Mouse (Mus musculus) olfactory bulb, adult 2 months (tissue): ENCODE data around the gene Csl. TPM values are rescaled to one million over a fixed set of nuclear protein-coding genes. Genes with fewer than 3 reads are reported as not detected.

Experiments used
- H3K27ac ChIP-seq: fragments of 200-500 bp; 2 replicates; pipeline ENCODE4 v1.5.1; 2012; ENCODE audit warnings: low read depth, low read length; ENCODE audit not compliant: insufficient read depth
- H3K4me1 ChIP-seq: fragments of 200-500 bp; 2 replicates; pipeline ENCODE4 v1.6.1; 2012; ENCODE audit warnings: low read length; ENCODE audit not compliant: control insufficient read depth, insufficient read depth
- H3K4me3 ChIP-seq: fragments of 200-500 bp; 2 replicates; pipeline ENCODE4 v1.5.1; 2012; ENCODE audit warnings: mild to moderate bottlenecking, low read depth, low read length, moderate library complexity; ENCODE audit not compliant: insufficient read depth
- CTCF ChIP-seq: fragments of 200-500 bp; IDR thresholded peaks from 2 replicates; pipeline ENCODE4 v1.5.1; 2012; ENCODE audit warnings: low read depth, mild to moderate bottlenecking, low read length, moderate library complexity; ENCODE audit not compliant: insufficient read depth
- POLR2A ChIP-seq: fragments of 200-500 bp; IDR thresholded peaks from 2 replicates; pipeline ENCODE4 v1.6.1; 2012; ENCODE audit warnings: mild to moderate bottlenecking, low read depth, low read length, moderate library complexity; ENCODE audit not compliant: insufficient read depth
- WGBS: fragments of 180-500 bp; shearing (Covaris S2); methylation state at CpG from one replicate; pipeline ENCODE4 v1.1.7; 2018; 5-methylcytosine and 5-hydroxymethylcytosine counted together
- polyA plus RNA-seq: library from polyadenylated mRNA; stranded (reverse); fragments of >200 nt; gene quantifications from 2 replicates; pipeline ENCODE4 v1.2.4, GENCODE M21; 2012; ENCODE audit warnings: low replicate concordance; ENCODE audit not compliant: missing spikeins, insufficient read depth, insufficient read length

Gene Csl
- not detected in 2 replicates for polyA plus RNA-seq

- no peak for TF ChIP-seq POLR2A
- no peak for TF ChIP-seq CTCF
- H3K4me3 ChIP-seq: no peak within 1 kb of the TSS
- WGBS: 95% methylated on average over 9 of the region's 9 CpGs
- H3K27ac ChIP-seq: no peak within 1 kb of the TSS
- no peaks in the 10 kb centered on the region for H3K4me1 ChIP-seq
Observed at GRCm38 (mm10) chr10:99759558-99759957, at the start of gene Csl. Csl (minus strand) TSS chr10:99759658.

GRCm38 (mm10) chr10:99789418-99789817 lies 30.0 kb upstream of the Csl start:
- Histone ChIP-seq H3K4me3 (no peak overlapping the region), H3K27ac (no peak overlapping the region), H3K4me1 (no peaks in the 10 kb centered on the region)
- TF ChIP-seq POLR2A (no peak), CTCF (no peak)
- WGBS: 92% methylated on average over 2 of the region's 2 CpGs

DNA sequence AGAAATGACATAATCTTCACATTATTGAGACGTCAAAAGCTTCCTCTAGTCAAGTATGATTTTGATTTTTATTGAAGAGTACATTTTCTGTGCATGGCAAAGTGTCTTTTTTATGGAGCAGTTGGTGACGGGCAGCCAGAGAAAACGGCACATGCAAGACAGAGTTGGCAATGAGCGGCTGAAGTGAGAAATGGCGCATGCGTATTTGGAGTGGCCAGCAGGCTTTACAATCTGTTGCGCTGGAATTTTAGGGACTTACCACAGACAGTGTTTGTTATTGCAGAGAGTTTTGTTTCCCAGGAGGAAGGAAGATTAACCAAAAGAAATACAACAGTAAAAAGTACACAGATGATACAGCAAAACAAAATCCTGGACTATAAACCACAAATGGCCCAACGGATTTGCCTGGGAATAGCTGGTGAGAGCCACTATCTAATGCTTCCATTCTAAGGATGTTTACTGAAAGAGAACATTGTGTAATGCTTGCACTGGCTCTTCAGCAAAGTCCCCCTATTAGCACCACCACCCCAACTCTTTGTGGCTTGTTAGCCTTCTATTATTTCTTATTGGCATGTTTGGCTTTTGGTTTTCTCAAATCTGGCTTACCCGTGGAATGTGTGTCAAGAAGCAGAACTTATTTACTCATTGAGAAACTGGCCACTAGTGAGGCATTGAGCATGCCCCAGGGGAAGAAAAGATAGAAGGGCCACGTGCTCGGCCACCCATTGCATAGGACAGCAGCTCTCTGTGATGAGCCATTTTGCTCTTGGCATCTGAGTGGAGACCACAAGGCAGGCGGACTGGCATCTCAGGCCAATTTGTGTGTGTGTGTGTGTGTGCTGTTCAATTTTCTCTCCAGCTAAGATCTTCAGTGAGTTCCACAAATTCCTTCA lies 15.0 kb upstream of the Csl start:
- 84% methylated on average over 12 of the region's 12 CpGs for WGBS
- no peak overlapping the region for H3K27ac ChIP-seq
- no peaks in the 10 kb centered on the region for H3K4me1 ChIP-seq
- TF ChIP-seq POLR2A: no peak
- TF ChIP-seq CTCF: no peak
- H3K4me3 ChIP-seq: no peak overlapping the region

- TF ChIP-seq POLR2A: no peak
- no peak for TF ChIP-seq CTCF
- 96% methylated on average over 2 of the region's 2 CpGs for WGBS
- Histone ChIP-seq H3K27ac (no peak overlapping the region), H3K4me3 (no peak overlapping the region), H3K4me1 (no peaks in the 10 kb centered on the region)
Observed at GRCm38 (mm10) chr10:99750146-99750545, 9.3 kb downstream of the Csl start.

GRCm38 (mm10) chr10:99748668-99749260 lies 10.7 kb downstream of the Csl start:
- WGBS: 79% methylated on average over 2 of the region's 2 CpGs
- Histone ChIP-seq H3K4me1 (no peaks in the 10 kb centered on the region), H3K27ac (no peak overlapping the region), H3K4me3 (no peak overlapping the region)
- TF ChIP-seq CTCF (no peak), POLR2A (no peak)

DNA sequence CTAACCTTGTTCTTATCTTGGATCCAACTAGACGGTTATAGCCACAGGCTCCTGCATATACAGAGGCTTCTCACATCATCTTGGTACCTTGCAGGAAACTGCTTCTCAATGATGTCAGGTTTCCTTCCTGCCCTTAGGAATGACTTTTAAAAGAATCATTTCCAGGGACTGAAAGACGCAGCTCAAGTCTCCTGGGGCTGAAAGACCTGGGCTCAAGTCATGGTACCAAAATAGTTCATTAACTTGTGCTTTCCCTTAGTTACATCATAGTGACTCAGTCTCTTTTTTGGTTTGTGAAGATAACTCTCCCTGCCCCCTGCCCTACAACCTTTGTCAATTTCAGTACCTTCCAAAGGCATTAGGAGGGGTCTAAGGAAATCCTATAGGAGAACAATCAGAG lies 11.4 kb downstream of the Csl start:
- TF ChIP-seq CTCF (no peak), POLR2A (no peak)
- H3K27ac ChIP-seq: no peak overlapping the region
- WGBS: 83% methylated on average over 2 of the region's 2 CpGs
- H3K4me1 ChIP-seq: no peaks in the 10 kb centered on the region
- H3K4me3 ChIP-seq: no peak overlapping the region

DNA sequence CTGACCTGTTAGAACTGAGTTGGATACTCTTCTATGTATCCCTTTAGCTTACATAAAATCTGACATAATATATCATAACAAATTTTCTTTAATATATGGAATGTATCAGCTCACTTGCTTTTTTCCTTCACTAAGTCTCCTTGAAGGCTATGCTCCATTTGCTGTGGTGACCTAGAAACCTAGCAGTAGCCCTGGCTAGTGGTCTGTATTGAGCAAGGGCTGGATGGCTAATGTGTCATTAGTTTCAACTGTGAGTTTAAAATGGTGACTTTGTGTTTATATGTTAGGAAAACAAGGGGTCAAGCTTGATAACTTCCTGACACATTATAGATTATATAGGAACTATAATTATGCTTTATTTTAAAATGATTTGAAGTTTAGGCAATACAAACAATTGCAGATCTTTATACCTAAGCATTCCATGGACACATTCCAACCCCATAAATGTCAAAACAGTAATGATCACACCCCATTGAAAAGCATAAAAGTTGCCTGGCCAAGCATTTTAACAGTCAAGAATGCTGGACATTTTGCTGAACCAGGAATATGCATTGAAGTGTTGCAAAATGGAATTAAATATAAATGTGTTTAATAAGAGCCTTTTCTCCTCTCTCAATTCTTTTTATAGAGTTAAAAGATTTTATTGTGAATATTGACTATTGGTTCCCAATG lies 17.7 kb downstream of the Csl start:
- Histone ChIP-seq H3K27ac (no peak overlapping the region), H3K4me1 (no peaks in the 10 kb centered on the region), H3K4me3 (no peak overlapping the region)
- TF ChIP-seq POLR2A (no peak), CTCF (no peak)

DNA sequence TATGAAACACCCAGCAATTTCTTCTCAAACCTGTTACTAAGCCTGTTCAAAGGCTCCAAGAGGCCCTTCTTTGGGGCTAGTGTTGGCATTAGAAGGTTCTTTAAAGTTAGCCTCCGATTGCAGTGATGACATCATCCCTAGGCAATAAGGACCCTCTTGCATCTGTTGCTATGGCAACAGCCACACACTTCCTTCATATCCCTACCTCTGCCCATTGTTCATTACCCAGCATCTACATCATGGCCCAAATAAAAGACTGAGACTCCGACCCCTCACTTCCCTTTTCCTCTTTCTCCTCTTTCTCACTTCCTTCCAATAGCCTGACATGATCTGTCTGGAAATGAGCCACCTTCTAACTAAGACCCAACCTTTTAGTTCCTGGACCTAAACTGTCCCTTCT lies 46.3 kb downstream of the Csl start:
- Histone ChIP-seq H3K27ac (no peak overlapping the region), H3K4me1 (no peaks in the 10 kb centered on the region), H3K4me3 (no peak overlapping the region)
- 47% methylated on average over 2 of the region's 2 CpGs for WGBS
- no peak for TF ChIP-seq CTCF
- TF ChIP-seq POLR2A: no peak

DNA sequence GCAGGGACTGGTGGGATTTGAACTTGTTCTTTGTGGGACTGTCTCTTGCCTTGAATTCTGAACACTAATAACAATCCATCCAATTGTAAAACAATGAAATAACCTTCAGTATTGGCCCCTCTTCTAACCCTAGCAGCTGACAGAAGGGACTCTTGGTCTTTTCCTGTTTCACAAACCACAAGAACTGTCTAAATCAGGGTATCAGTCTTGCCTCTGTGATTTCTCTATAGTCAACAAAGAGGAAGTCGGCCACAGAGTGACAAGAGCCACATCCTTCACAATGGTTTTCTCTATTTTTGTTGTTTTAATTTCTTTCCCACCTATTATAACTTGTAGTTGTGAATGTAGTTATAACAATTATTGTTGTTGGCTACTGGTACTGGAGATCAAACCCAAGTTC lies 47.9 kb downstream of the Csl start:
- 76% methylated on average over 1 of the region's 1 CpGs for WGBS
- no peaks in the 10 kb centered on the region for H3K4me1 ChIP-seq
- H3K4me3 ChIP-seq: no peak overlapping the region
- TF ChIP-seq CTCF: no peak
- no peak for TF ChIP-seq POLR2A
- H3K27ac ChIP-seq: no peak overlapping the region
